Mouse (Mus musculus): ENCODE data around the gene Ephb1.

- TF ChIP-seq TCF12 (IDR thresholded peaks at IDR 0.05; ENCODE audit: insufficient read depth, poor library complexity, severe bottlenecking) (no peak), POLR2A (IDR thresholded peaks at IDR 0.05; ENCODE audit: insufficient read length, low read depth) (no peak), TCF3 (IDR thresholded peaks at IDR 0.05; ENCODE audit: insufficient read length, low read depth) (no peak), MYOG (IDR thresholded peaks at IDR 0.05; ENCODE audit: control insufficient read depth in 1 of 3, insufficient read depth in 1 of 3, insufficient read length in 2 of 3, low read depth in 2 of 3) (no peak), E2F4 (IDR thresholded peaks at IDR 0.05; ENCODE audit: insufficient read depth) (no peak), REST (IDR thresholded peaks at IDR 0.05; ENCODE audit: insufficient read depth, insufficient read length) (no peak), USF1 (IDR thresholded peaks at IDR 0.05; ENCODE audit: low read depth) (no peak), POLR2AphosphoS2 (IDR thresholded peaks at IDR 0.05; ENCODE audit: insufficient read length, low read depth) (no peak), CEBPB (IDR thresholded peaks at IDR 0.05; ENCODE audit: insufficient read depth, poor library complexity, severe bottlenecking) (no peak), MAX (IDR thresholded peaks at IDR 0.05; ENCODE audit: low read depth) (no peak)
These were observed at the start of gene Ephb1 for GRCm38 (mm10) chr9:102354561-102354973.

Measured in myocyte (in vitro differentiated cells).